Mouse (Mus musculus) gastrocnemius, postnatal 4 days (tissue): ENCODE data around the gene Slc39a9. TPM values are rescaled to one million over a fixed set of nuclear protein-coding genes. Genes with fewer than 3 reads are reported as not detected.
A peak's percentile ranks its signal among the peaks of the same experiment; 100 is the strongest.

Experiments
- DNase-seq, 2 experiments: peaks; one replicate each; pipeline ENCODE4 v3.0.0; 2021 to 2022; ENCODE audit warnings: low spot score in 2 of 2, mixed read lengths in 2 of 2
- total RNA-seq, 2 experiments: library from RNA; stranded (reverse); gene quantifications; 2 replicates each; pipeline ENCODE4 v1.2.3; 2021

Slc39a9 gene
- total RNA-seq, 2 experiments from 2014 or later, result 21.2 to 22.6 TPM

GRCm38 (mm10) chr12:80706915-80707604, 63.4 kb downstream of the Slc39a9 start:
- no peak for DNase-seq

GRCm38 (mm10) chr12:80715915-80716314, 72.2 kb downstream of the Slc39a9 start:
- no peak for DNase-seq

GRCm38 (mm10) chr12:80719141-80719540, 75.5 kb downstream of the Slc39a9 start:
- no peak for DNase-seq

GRCm38 (mm10) chr12:80720507-80720906, 76.8 kb downstream of the Slc39a9 start:
- no peak for DNase-seq

- DNase-seq, result no peak
These were observed 77.8 kb downstream of the Slc39a9 start for GRCm38 (mm10) chr12:80721458-80721857.

- peak; percentile 68 to 80 for DNase-seq
These were observed 81.3 kb downstream of the Slc39a9 start for GRCm38 (mm10) chr12:80724853-80725559.

GRCm38 (mm10) chr12:80728207-80728606, 84.5 kb downstream of the Slc39a9 start:
- no peak for DNase-seq

- DNase-seq, result no peak
These were observed 85.1 kb downstream of the Slc39a9 start for GRCm38 (mm10) chr12:80728814-80729213.

GRCm38 (mm10) chr12:80729758-80730530, 86.3 kb downstream of the Slc39a9 start:
- DNase-seq, result no peak

GRCm38 (mm10) chr12:80730567-80730966, 86.9 kb downstream of the Slc39a9 start:
- DNase-seq, result peak; percentile 29 to 64

Other genes with a start within 250 kb of the Slc39a9 start
- 10 to 100 TPM; 33.5 to 39.1 TPM for gene Dcaf5, start 207.3 kb upstream of the Slc39a9 start, total RNA-seq
- gene Exd2, start 180.8 kb upstream of the Slc39a9 start, total RNA-seq, result 10 to 100 TPM; 32.8 to 36.6 TPM
- gene Galnt16, start 125.6 kb upstream of the Slc39a9 start, total RNA-seq, result 10 to 100 TPM; 41.7 to 43.6 TPM
- 10 to 100 TPM; 57.7 to 61.6 TPM for gene Erh, start 458 bp downstream of the Slc39a9 start, total RNA-seq
- gene Plekhd1, start 48.7 kb downstream of the Slc39a9 start, total RNA-seq, result under 1 TPM; 0.21 to 0.78 TPM
- gene Ccdc177, start 116.8 kb downstream of the Slc39a9 start, total RNA-seq, result under 1 TPM; 0.12 to 0.13 TPM
- gene Susd6, start 146.6 kb downstream of the Slc39a9 start, total RNA-seq, result 10 to 100 TPM; 32.4 to 32.5 TPM